Mouse (Mus musculus): Measurements from ENCODE around the gene Fzd7.
A peak's percentile ranks its signal among the peaks of the same experiment; 100 is the strongest.

Fzd7 gene

DNA sequence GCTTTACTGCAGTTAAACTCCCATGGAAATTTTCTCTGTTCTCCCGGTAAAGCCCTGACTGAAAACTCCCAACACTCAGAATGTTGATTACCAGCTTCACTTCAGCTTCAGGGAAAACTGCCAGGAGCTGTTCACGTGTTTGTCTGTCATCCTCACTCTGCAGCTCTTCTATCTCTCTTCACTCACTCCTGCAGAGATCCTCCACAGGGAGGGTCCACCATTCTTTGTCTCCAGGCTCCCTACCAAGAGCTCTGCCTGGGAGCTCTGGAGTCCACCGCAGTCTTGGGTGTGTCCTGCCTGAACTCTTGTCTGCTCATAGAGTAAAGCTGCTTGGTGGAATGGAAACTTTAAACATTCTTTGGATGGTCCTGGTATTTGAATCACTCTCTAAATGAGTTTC lies 25.4 kb upstream of the Fzd7 start:
- Histone ChIP-seq H3K36me3 (ENCODE audit: control insufficient read depth, insufficient read depth, low read length, poor library complexity, severe bottlenecking) (no peaks in the 10 kb centered on the region), H3K27me3 (ENCODE audit: control insufficient read depth, insufficient read depth, low read length, poor library complexity, severe bottlenecking) (no peaks in the 10 kb centered on the region)
- no peak for DNase-seq (ENCODE audit: low read depth, low spot score)

- no peaks in the 10 kb centered on the region for H3K36me3 ChIP-seq (ENCODE audit: control insufficient read depth, insufficient read depth, low read length, poor library complexity, severe bottlenecking)
- no peaks in the 10 kb centered on the region for H3K27me3 ChIP-seq (ENCODE audit: control insufficient read depth, insufficient read depth, low read length, poor library complexity, severe bottlenecking)
- no peak for DNase-seq (ENCODE audit: low read depth, low spot score)
Observed at GRCm38 (mm10) chr1:59457873-59458272, 24.4 kb upstream of the Fzd7 start.

DNA sequence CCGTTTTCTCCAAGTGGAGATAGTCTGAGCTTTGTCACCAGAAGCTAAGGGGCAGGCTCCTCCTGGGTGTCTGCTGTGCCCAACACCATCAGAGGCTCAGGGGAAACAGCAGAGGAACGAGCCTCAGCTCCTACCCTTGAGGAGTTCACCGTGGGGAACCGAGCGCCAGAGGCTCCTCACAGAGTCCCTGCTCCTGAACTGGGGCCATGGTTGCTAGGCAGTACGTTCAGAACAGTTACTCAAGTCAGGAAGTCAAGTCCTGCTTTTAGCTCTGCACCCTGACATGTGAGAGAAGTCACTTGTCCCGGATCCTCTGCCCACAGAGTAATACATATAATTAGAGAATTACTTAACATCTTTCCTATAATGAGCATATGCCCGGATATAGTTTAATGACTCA lies 23.3 kb upstream of the Fzd7 start:
- H3K36me3 ChIP-seq (ENCODE audit: control insufficient read depth, insufficient read depth, low read length, poor library complexity, severe bottlenecking): no peaks in the 10 kb centered on the region
- no peak for DNase-seq (ENCODE audit: low read depth, low spot score)
- H3K27me3 ChIP-seq (ENCODE audit: control insufficient read depth, insufficient read depth, low read length, poor library complexity, severe bottlenecking): no peaks in the 10 kb centered on the region

DNA sequence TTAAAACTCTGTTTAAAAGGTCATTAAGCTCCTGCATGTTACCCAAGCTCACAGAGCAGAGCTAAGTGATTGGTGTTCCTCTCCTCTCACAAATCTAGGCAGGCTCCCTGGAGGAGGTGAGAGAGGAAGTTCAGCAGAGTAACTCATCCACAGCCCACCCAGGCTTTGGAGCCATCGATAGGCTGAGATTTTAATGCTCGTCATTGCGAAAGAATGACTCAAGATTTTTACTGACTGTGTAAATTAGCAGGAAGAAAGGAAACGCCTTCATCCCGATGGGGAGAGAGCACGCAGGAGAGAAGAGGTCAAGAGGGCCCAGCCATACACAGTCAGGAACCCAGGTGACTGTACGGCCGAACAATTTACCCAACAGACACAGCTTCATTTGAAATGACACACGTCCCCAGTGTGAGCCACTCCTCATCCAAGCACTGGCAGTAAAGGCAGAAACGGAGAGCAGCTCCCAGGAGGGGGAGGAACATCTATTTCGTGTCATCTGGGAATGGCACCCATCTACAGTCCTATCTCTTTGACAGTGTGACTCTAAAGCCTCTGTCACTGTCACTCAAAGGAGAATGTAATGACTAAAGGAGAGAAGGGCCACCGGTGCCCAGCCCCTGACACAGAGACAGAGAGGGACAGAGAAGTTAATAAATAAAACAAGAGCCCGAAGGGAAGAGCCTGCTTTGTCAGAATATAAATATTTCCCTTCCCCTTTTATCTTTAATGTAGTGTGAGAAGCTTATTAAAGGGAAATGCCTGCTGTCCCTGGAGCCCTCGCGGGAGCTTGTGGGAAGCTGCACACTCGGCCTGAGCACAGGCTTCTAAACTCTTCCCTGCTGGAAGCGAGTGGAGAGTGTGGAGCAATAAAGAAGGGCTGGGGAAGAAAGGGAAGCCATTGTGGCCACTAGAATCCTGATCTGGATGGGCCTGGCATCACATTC lies 17.3 kb upstream of the Fzd7 start:
- Histone ChIP-seq H3K36me3 (ENCODE audit: control insufficient read depth, insufficient read depth, low read length, poor library complexity, severe bottlenecking) (no peaks in the 10 kb centered on the region), H3K27me3 (ENCODE audit: control insufficient read depth, insufficient read depth, low read length, poor library complexity, severe bottlenecking) (no peaks in the 10 kb centered on the region)
- DNase-seq (ENCODE audit: low read depth, low spot score): no peak

GRCm38 (mm10) chr1:59465640-59466008 lies 16.6 kb upstream of the Fzd7 start:
- Histone ChIP-seq H3K27me3 (ENCODE audit: control insufficient read depth, insufficient read depth, low read length, poor library complexity, severe bottlenecking) (no peaks in the 10 kb centered on the region), H3K36me3 (ENCODE audit: control insufficient read depth, insufficient read depth, low read length, poor library complexity, severe bottlenecking) (no peaks in the 10 kb centered on the region)
- DNase-seq (ENCODE audit: low read depth, low spot score): no peak

- DNase-seq (ENCODE audit: low read depth, low spot score): no peak
- H3K36me3 ChIP-seq (ENCODE audit: control insufficient read depth, insufficient read depth, low read length, poor library complexity, severe bottlenecking): no peaks in the 10 kb centered on the region
Observed at GRCm38 (mm10) chr1:59469170-59469569, 13.1 kb upstream of the Fzd7 start.

GRCm38 (mm10) chr1:59470766-59471165 lies 11.5 kb upstream of the Fzd7 start:
- no peaks in the 10 kb centered on the region for H3K27me3 ChIP-seq (ENCODE audit: control insufficient read depth, insufficient read depth, low read length, poor library complexity, severe bottlenecking)
- no peaks in the 10 kb centered on the region for H3K36me3 ChIP-seq (ENCODE audit: control insufficient read depth, insufficient read depth, low read length, poor library complexity, severe bottlenecking)
- no peak for DNase-seq (ENCODE audit: low read depth, low spot score)

More at GRCm38 (mm10) chr1:59469170-59469569, 13.1 kb upstream of the Fzd7 start:
- H3K27me3 ChIP-seq (ENCODE audit: control insufficient read depth, insufficient read depth, low read length, poor library complexity, severe bottlenecking): no peaks in the 10 kb centered on the region

DNA sequence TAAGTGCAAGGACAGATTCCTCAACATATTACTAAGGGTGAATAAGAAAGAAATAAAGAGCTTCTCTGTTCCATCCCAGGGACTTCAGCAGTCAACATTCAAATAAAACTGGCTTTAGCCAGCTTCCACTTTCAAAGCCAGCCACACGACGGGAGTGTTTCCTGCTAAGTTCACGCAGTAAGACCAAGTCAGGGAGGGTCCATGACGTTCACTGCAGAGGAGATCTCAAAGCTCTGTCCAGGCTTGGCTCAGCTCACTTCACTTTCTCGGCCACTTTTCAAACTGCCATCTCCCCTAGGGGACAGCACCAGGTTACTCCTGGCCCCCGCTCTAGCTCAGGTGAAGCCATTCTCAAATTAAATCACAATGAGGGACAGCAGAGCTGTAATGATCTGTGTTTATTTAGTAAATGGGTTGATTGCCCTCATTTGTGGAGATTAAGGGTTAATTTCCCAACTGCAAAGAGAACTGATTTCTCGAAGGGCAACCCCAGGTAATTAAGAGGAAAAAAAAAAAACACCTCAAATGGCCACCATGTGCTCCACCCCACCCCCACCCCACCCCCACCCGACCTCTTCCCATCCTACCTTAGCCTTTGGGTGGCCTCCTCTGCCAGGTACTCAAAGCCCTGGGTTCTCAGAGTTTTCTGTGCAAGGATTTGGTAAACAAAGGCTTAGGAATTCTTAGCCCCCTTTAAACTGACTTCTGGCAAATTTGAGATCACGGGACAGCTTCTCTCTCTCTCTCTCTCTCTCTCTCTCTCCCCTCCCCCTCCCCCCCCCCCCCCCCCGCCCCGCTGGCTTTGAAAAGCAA lies 9.7 kb upstream of the Fzd7 start:
- Histone ChIP-seq H3K27me3 (ENCODE audit: control insufficient read depth, insufficient read depth, low read length, poor library complexity, severe bottlenecking) (no peaks in the 10 kb centered on the region), H3K36me3 (ENCODE audit: control insufficient read depth, insufficient read depth, low read length, poor library complexity, severe bottlenecking) (no peaks in the 10 kb centered on the region)
- DNase-seq (ENCODE audit: low read depth, low spot score): no peak

DNA sequence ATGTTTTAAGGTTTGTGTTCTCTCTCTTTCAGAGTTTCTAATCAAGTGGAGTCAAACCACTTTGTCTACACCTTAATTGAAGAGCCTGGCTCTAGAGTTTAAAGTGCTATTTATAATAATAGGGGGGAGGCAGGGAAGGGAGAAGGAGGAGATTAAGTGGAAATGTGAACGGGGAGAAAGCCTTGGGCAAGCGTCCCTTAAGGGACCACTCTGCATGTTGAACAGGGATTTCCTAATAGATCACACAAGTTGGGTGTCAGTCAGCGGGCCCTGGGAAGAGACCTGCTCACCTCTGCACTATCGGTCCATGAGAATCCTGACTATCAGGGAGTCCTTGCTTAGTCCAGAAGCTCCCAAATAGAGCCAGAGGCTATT lies 9.1 kb upstream of the Fzd7 start:
- H3K36me3 ChIP-seq (ENCODE audit: control insufficient read depth, insufficient read depth, low read length, poor library complexity, severe bottlenecking): no peaks in the 10 kb centered on the region
- no peaks in the 10 kb centered on the region for H3K27me3 ChIP-seq (ENCODE audit: control insufficient read depth, insufficient read depth, low read length, poor library complexity, severe bottlenecking)
- no peak for DNase-seq (ENCODE audit: low read depth, low spot score)

GRCm38 (mm10) chr1:59475618-59476017 lies 6.6 kb upstream of the Fzd7 start:
- Histone ChIP-seq H3K27me3 (ENCODE audit: control insufficient read depth, insufficient read depth, low read length, poor library complexity, severe bottlenecking) (no peaks in the 10 kb centered on the region), H3K36me3 (ENCODE audit: control insufficient read depth, insufficient read depth, low read length, poor library complexity, severe bottlenecking) (no peaks in the 10 kb centered on the region)
- DNase-seq (ENCODE audit: low read depth, low spot score): no peak

DNA sequence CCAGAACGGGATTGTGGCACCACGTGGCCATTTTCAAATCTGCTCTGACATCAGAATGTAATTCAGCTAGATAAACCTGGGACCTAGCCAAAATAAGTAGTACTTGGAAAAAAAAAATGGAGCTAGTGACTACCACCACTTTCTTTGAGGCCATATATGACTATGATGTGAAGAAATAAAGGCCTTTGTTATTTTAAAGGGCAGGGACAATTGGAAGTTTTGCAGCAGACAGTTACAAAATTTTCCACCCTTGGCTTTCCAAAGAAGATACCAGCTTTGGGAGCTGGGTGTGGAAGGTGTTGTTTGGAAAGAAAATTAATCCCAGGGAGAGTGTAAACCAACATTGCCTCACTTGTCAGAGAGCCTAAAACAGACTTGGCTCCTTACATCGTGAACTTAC lies 3.3 kb upstream of the Fzd7 start:
- no peaks in the 10 kb centered on the region for H3K36me3 ChIP-seq (ENCODE audit: control insufficient read depth, insufficient read depth, low read length, poor library complexity, severe bottlenecking)
- no peak for DNase-seq (ENCODE audit: low read depth, low spot score)
- no peaks in the 10 kb centered on the region for H3K27me3 ChIP-seq (ENCODE audit: control insufficient read depth, insufficient read depth, low read length, poor library complexity, severe bottlenecking)

- DNase-seq (ENCODE audit: low read depth, low spot score): no peak
- Histone ChIP-seq H3K27me3 (ENCODE audit: control insufficient read depth, insufficient read depth, low read length, poor library complexity, severe bottlenecking) (no peaks in the 10 kb centered on the region), H3K36me3 (ENCODE audit: control insufficient read depth, insufficient read depth, low read length, poor library complexity, severe bottlenecking) (no peaks in the 10 kb centered on the region)
Observed at GRCm38 (mm10) chr1:59480821-59481455, 1.3 kb upstream of the Fzd7 start.

GRCm38 (mm10) chr1:59481456-59482291 lies 550 bp upstream of the Fzd7 start:
- peak; percentile 91 for DNase-seq (ENCODE audit: low read depth, low spot score)
- Histone ChIP-seq H3K36me3 (ENCODE audit: control insufficient read depth, insufficient read depth, low read length, poor library complexity, severe bottlenecking) (no peaks in the 10 kb centered on the region), H3K27me3 (ENCODE audit: control insufficient read depth, insufficient read depth, low read length, poor library complexity, severe bottlenecking) (no peaks in the 10 kb centered on the region)

All from splenic B cell, adult 2 months (primary cell).